Mouse (Mus musculus) cerebellum, adult 2 months (tissue): Measurements from ENCODE around the gene Timm23.

ENCODE experiments used
- CTCF ChIP-seq: fragments of 200-500 bp; IDR thresholded peaks from 2 replicates; pipeline ENCODE4 v1.5.1; 2011; ENCODE audit warnings: low read depth, mild to moderate bottlenecking, control low read depth, low read length, moderate library complexity, borderline replicate concordance; ENCODE audit not compliant: insufficient read depth
- POLR2A ChIP-seq: fragments of 200-500 bp; IDR thresholded peaks from 2 replicates; pipeline ENCODE4 v1.6.1; 2011; ENCODE audit warnings: low read length, control low read depth, borderline replicate concordance; ENCODE audit not compliant: insufficient read depth

- TF ChIP-seq CTCF (no peak), POLR2A (no peak)
These were observed 35.6 kb downstream of the Timm23 start for GRCm38 (mm10) chr14:32166062-32166441.
